Mouse (Mus musculus) olfactory bulb, adult 2 months (tissue): ENCODE measurements around the gene Ppp1r2.

Experiments used
- CTCF ChIP-seq: fragments of 200-500 bp; IDR thresholded peaks from 2 replicates; pipeline ENCODE4 v1.5.1; 2012; ENCODE audit warnings: low read depth, mild to moderate bottlenecking, low read length, moderate library complexity; ENCODE audit not compliant: insufficient read depth
- POLR2A ChIP-seq: fragments of 200-500 bp; IDR thresholded peaks from 2 replicates; pipeline ENCODE4 v1.6.1; 2012; ENCODE audit warnings: mild to moderate bottlenecking, low read depth, low read length, moderate library complexity; ENCODE audit not compliant: insufficient read depth

DNA sequence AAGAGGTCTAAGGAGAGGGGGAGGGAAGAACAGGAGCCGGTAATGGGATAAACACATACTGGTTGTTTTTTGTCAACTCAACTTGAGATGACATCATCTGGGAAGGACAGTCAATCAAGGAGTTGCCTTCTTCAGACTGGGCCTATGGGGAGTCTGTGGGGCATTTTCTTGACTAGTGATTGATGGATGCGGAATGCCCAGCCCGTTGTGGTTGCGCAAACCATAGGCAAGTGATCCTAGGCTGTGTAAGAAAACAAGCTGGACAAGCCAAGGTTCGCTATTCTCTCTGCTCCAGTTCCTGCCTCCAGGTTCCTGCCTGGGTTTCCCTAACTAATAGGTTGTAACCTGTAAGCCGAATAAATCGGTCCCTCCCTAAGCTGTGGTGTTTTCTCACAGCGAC lies 69.9 kb downstream of the Ppp1r2 start:
- TF ChIP-seq CTCF (no peak), POLR2A (no peak)
